Mouse (Mus musculus) cerebellum, adult 11-12 months (tissue): Measurements from ENCODE around the gene Gabrb1.

Experiments
- DNase-seq: peaks from one replicate; pipeline ENCODE4 v3.0.0; 2022

Gene Gabrb1

DNA sequence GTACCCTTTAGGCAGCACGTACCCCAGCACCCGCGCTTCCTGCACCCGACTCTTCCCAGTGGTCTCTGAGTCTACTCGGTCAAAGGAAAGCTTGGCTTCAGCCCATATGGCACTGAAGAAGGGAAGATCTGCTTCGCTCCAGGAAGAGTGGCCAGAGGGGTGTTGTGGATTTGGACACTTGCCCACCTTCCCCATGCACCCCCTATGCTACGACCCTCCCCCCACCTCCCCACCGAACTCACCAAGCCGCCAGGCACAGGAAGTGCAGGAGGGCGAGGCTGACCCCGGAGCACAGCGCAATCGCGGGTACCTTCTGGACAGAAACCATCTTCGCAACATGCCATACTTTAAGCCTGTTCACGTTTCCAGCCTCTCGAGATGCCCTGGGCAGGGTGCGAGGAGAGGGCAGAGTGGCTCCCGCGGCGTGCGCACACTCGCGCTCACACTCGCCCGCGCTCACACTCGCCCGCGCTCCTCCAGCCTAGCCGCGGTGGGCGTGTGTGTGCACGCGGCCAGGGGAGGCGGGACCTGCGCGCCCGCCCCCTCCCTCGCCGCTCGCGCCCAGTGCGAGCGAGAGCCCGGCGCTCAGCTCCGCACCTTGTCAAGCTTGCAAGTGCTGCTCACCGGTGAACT is at the start of gene Gabrb1:
Gabrb1 (plus strand) TSS at position 632 of the 633 bp plus-strand sequence.
- DNase-seq, result peak; percentile 50

DNA sequence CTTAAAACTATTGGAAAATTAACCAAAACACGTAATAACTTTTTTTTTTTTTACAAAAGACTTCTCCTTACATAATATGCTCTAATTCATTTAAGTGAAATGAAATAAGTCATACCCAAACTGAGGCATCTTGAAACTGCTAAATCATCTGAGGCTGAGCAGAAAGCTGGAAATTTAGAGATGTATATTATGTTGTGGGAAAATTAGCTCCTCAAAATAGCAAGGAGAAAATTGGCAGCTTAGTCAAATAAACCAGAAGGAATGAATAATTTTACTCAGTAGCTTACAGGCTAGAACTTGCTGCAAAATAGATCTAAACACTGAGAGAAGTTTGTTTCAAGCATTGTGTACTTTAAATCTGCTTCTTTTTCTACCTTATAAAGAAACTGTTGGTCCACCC is 49.2 kb upstream of the Gabrb1 start:
- DNase-seq, result no peak

DNA sequence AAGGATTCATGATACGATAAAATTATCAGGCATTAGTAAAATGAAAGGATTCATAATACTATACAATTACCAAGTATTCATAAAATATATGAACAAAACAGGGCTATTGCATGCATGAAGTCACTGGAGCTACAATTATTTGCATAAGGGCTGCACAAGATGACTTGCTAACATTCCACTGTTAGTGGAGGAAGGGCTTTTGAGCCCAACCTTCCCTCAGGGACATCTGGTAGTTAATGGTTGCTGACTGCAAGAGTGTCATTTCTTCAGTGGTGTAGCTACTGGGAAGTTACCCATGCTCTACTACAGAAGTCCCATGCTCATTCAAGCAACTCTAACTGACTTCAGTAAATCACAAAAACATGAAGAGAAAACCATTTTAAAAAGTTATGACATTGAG is 43.6 kb upstream of the Gabrb1 start:
- no peak for DNase-seq

DNA sequence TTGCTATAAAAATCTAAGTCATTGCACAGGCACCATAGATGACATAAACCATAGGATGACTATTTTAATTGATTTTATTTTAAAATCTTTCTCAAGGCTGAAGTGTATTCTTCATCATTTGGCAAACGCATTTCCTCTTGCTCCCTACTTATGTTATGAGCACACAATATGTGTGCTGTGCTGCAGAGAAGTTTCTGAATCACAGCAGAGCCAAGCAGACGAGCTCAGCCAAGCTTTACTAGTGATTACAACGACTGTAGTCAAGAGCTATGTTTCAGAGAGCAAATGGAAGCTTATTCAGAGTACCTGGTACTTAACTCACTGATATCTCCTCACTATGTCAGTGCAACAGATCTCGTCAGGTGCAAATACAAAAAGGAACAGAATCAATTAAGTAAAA is 41.2 kb upstream of the Gabrb1 start:
- DNase-seq, result no peak

DNA sequence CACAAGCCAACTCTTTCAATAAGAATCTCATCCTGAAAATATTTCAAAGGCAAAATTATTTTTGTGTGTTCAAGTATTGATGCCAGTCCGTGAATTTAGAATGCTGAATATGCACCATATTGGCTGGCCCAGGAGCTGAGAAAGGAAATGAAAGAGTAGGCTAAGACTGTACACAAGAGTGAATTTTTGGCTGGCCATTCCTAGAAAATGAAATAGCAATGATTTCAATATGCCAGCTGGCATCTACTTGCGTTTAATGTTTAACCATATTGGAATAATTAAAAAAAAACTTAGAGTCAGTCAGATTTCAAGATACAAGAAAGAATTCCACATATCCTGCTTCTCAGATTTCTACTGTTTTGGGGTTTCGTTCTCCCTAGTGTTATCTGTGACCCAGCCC is 30.1 kb upstream of the Gabrb1 start:
- DNase-seq, result no peak

DNA sequence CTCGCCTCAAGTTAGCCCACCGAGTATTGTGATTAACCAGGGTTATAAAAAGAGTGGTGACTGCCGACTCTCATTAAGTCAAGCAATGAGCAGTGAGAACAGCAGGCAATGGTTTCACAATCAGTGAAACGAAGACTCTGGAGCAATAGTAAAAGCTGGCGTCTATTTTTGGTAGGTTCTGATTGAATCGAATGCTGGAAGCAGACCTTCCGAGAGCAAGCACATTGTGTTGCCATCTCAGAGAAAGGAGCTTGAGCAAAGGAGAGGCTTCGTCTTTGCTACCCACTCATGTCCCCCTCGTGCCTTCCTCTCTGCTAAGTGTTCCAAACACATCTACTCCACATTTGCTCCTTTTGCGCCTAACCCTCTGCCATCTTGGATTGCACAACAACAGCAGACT is 18.1 kb upstream of the Gabrb1 start:
- DNase-seq, result no peak

DNA sequence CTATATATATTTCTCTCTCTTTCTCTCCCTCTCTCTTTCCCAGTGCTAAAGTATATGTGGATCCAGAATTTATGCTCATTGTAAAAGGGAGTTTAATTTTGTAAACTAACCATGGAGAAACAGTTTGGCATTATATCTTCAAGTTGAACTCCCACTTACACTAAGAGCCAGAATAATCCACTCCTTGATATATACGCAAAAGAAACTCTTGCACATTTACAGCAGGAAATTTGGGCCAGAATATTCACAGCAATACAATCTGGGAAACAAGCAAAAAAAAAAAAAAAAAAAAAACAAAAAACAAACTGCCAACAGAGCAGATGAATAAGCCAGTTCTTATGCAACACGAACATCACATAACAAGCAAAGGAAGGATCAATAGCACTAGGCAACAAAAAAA is 9.8 kb upstream of the Gabrb1 start:
- DNase-seq, result no peak

DNA sequence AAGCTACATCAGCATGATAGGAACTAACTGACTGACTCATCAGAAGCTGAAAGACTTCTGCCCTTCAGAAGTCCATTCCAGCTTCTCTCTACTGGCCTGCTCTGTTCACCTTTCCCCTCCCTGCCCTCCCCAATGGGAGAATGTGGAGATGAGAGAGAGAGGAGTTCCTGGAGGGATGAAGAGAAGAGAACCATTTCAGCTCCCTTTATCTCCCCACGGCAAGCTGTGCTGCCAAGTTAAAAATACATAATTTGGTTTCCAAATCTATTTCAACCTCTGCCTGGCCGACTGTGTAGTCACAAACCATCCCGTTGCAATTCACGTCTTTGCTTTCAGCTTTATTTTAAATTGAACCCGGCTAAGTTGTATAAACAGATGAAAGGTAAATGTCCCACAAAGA is 3.9 kb upstream of the Gabrb1 start:
- DNase-seq, result no peak

DNA sequence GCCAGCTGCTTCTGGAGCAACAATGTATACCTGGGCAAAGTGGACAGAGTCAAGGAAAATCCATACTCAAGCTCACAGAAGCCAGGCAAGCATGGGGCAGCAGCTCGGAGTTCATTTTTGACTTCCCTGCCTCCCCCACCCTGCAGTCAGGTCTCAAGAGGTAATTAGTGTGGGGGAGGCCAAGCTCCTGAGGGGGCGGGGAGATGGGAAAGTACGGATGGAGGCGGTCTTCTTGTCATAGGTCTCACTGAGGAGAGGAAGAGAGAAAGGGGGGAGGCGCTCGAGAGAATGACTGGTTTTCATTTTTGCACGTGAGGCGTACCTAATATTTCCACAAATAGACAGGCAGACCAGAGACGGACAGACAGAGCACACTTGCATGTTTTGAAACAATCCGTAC is 1.1 kb upstream of the Gabrb1 start:
- peak; percentile 35 for DNase-seq

DNA sequence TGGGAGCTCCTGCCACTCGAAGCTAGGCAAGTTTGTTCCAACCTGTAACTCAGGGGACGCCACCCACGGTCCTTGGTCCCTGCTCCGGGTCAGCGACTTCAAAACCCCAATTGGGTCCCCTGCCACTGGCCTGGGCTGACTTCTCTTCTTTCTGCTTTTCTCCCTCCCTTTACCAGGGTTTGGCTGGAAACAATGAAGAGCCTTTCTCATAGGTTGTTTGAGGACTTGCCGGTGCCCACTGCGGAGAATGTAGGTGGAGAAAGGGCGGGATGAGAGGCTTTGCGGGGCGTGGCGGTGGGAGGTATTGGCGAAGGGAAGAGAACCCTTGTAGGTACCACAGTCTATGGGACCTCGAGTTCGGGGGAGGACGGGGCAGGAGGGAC is 193 bp downstream of the Gabrb1 start, which contains the start of gene Gabra4:
Gabra4 (minus strand) TSS at position 194 of the 383 bp plus-strand sequence.
- DNase-seq, result peak; percentile 43

DNA sequence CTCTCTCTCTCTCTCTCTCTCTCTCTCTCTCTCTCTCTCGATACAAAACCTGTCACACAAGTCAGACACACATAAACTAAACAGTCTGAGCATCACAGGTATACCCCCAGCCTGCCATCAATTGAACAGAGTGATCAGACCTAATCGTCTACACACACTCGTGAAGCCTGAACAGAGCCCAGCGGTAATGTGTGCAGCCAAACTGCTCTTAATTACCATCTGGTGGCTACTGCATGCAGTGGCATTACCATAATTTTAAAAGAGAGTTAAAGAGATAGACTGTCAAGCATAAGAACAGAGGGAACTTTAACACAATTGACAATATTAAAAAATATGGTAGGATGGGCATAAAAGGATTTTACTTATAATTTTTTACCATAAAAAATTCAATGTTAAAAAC is 7.7 kb downstream of the Gabrb1 start:
- DNase-seq, result no peak

DNA sequence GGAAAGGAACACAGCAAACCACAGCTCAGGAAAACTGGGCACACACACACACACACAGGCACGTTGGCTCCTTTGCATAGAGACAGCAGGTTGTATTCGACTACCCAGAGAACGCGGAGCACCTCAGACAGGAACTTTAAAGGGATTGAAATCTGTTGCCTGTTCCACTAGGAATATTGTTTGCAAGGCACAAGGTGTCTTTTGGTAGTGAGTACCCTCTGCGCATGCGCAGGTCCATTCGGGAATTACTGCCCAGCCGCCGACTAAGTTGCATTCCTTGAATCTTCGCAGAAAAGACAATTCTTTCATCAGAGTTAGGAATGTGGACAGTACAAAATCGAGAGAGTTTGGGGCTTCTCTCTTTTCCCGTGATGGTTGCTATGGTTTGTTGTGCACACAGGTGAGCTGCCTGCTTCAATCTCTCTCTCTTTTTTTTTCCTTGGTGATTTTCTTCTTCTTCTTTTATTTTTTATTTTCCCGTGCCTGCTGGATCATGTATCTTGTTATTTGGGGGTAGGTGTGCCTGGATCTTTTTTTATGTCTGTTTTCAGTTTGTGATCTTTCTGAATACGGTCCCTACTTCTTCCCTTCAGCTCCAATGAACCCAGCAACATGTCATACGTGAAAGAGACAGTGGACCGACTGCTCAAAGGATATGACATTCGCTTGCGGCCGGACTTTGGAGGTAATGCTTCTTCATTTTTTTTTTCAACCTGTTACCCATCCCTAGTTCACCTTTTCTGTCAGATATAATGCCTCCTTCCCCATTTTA is 42.0 kb downstream of the Gabrb1 start:
- peak; percentile 59 for DNase-seq

DNA sequence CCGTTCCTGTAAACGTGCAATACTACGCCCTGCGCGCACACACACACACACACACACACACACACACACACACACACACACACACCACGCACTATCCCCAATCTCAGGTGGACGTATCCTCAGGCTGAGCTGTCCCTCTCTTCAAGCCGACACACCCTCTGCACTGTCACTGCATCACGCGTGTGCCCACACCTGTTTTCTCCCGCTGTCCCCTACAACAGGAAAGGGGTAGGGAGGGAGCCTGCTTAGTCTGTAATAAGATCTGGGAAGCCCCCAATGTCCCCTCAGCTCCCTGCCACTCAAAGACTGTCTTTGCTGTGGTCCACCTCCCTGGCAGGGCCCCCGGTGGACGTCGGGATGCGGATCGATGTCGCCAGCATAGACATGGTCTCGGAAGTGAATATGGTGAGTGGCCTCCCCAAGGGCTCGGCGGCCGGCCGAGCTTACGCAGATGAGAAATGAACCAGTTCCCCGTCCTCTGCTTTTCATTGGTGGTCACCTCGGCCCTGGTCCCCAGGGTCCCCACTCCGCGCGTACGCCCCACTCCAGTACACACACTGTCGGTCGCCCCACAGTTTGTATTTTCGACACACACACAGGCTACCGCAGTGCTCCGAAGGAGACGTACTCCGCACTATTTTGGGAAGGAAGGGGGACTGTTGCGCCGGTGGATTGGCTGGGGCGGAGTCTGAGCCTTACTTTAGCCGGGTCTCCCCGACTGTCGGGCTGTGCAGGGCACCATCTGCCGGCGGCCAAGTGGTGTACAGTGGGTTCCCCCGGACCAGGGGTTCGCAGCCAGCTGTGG is 42.8 kb downstream of the Gabrb1 start:
- DNase-seq, result peak; percentile 52

DNA sequence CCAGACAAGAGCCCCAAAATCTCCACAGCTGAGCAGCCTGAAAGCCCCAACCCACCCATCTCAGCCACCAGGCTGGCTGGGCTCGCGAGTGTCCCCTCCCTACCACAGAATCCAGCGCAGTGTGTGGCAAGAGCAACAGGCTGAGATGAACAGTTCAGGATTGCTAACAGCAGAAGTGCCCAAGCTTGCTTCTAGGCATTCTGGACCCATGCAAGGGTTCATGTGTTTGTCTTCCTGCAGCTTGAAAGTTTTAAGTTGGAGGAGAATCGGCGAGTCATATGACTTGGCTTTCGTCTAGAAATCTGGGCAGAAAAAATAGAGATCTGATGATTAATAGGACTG is 43.3 kb downstream of the Gabrb1 start:
- DNase-seq, result no peak

DNA sequence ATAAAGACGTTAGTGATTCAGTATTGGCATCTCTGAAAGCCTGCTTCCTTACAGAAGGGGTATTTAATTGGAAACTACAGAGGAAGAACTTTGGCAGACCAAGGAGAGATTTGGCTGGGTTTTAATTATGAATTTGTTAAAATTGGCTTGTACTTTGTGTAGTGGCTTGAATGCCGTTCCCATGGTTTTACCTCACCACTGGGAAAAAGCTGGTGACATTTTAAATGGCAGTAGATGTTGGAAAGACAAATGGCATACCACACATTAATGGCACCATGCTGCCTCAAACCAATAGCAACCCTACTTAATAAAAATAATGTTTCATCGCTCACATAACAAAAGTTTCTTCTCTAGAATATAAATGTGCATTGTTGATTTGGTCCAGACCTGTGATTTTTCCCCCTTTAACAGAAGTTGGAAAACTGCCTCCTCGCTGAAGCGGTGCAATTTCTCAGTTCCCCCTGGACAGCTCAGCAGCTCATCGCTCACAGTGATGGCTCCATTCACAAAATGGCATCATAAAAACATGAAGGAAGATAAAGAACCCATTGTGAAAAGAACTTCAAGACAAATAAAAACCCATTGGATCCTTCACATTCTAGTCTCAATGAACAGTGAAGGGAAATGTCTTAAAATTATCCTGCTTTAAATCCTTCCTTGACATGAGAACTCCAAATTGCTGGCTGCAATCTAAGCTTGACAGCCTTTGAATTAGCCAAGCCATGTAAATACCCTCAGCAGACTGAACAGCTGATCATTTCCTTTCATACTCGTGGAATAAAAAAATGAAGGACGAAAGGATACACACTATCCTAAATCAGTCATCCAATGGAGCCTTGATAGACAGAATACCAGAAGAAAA is 75.2 kb downstream of the Gabrb1 start:
- peak; percentile 11 for DNase-seq

DNA sequence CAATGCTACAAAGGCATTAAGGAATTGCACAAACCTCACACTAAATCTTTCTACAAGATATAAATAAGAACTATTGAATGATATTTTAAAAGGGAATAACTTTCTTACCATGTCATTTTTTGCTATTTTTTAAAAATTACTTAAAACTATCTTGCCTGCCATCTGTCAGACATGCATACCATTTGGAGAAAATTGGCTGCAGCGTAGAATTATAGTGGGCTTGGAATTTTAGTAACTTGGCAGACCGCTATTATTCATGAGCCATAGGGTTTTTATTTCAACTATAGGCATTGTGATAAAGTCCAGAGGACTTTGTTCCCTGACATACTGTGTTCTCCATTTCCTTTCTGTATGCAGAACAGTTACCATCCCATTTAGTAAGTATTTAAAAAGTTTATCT is 89.5 kb downstream of the Gabrb1 start:
- DNase-seq, result no peak

DNA sequence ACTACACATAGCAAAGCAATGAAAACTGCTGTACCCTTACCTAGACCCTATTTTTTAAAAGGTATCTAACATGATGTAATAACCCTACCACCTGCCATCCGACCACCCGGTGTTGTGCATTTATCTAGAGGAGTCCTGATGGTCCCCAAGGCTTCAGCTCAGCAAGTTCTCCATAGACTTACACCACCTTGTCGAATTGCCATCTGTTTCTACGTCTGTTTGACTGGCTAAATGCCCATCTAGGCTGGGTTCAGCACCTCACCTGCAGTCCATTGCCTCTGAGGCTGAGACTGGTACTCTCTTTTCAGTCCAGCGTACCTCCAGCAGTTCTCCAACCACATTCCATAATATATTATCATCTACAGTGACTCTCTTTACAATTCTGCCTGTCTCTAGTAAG is 96.1 kb downstream of the Gabrb1 start:
- DNase-seq, result peak; percentile 89

DNA sequence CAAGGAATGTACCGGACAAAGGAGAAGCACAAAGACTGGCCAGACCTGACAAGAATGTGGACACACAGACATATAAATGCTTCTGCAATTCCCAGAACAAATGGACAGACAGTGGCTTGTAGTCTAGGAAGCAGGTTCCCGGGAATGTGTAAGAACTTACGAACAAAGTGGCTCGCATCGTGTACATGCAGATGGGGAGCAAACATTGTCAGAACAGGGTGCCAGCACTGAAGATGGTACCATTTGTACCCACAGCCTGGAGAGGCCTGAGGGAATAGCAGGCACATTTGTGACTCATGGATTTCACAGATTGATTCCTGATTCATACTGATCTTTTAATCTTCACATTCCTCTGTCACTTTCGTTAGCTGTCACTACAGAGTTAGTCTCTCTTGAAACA is 103.2 kb downstream of the Gabrb1 start:
- no peak for DNase-seq

DNA sequence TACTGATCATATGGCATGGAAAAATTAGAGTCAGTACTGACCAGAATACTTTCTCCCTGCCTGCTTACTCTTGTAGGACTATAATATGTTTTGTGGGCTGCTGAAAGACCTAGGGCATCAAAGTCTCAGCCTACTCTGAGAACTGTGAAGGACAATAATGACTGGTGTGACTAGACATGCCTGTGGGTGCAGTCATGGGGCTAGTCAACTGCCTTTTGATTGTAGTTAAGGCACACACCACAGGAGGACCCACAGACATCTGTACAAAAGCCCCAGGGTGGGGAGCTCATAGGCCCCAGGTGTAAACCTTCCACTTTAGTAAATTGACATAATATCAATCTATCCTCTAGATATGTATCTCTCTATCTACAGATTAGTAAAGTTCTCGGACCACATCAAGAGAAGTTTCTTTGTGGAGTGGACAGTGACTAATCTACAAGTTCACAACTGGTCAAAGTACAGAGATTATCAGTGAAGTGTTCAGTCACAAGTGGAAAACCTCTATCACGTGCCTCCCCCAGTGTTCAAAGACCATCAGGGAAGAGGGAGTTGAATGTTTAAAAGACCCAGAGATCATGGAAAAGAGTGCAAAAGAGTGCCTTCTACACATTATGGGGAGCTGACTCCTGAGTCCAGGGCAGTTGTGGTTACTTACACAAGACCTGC is 123.7 kb downstream of the Gabrb1 start:
- DNase-seq, result no peak

DNA sequence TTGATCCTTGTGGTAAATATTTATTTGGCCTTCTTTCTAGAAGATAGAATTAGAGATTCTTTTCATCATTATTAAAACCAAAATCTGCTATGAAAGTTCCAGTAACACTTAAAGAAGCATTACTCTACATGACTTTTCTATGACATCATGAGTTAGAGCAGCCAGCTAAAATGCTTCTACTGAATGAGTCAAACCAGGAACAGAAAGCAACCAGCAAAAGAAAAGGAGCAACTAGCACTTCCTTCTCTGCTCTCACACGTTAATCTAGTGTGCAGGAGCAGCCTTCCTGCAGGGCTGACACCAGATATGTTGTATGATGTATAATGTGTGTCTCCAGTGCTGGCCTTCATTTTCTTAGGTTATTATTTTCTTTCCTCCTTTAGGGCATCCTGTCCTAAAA is 164.9 kb downstream of the Gabrb1 start:
- no peak for DNase-seq

DNA sequence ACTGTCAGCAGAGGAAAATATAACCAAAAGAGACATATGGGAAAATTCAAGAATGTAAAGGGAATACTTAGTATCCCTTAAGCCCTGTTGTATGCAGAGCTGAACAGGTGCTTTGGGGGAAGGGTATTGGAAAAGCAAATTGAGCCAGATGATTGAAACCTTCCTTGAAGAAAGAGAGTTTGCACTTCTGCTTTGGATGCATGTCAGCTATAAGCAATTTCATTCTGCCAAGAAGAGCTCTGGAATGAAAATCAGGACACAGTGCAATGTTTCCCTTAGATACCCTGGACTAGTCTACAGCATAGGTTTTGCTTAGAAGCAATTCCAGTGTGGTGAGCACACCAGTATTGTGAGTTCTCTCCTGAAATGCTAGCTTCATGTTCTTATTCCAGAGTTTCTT is 170.4 kb downstream of the Gabrb1 start:
- DNase-seq, result no peak

DNA sequence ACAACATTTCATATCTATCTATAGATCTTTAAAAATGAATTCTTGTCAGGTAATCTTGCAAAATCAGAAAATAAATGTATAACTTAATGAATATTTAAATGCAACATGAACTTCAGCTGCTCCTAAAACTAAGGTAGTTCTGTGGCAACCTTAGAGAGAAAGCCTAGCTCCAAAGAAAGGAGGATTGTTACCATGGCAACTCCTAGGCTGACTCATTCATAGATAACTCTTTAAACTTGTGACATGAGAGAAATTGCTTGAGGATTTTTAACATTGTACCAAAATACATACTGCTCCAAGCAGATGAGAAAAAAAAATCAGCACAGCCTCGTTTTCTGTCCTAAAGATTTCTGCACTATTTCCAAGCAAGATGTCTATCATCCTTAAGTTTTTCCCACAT is 171.1 kb downstream of the Gabrb1 start:
- DNase-seq, result no peak

DNA sequence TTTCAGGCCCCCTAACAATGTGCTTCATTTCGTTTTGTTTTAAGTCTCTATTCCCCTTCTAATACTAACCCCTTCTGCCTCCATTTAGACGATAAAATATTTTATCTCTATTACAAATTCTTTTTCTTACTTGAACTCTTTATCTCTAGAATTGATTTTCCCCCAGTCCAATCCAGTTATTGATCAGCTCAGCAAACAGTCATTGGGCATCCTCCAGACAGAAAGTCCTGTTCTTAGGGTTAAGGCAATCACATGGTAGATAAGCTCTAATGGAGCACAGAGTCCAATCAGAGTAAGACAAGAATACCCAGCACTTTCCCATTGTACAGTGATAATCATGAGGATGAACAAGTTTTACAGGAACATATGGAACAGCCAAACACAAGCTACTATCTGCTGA is 172.4 kb downstream of the Gabrb1 start:
- DNase-seq, result no peak
